Mouse (Mus musculus) liver, embryonic 14.5 days (tissue): ENCODE data around the gene Hoxb5.

ENCODE experiments used
- CTCF ChIP-seq: IDR thresholded peaks from 2 replicates; pipeline ENCODE4 v1.5.1; 2016; ENCODE audit warnings: antibody characterized with exemption, low read depth, control low read depth
- EP300 ChIP-seq: IDR thresholded peaks from 2 replicates; pipeline ENCODE4 v1.6.1; 2016; ENCODE audit warnings: antibody characterized with exemption, low read depth

DNA sequence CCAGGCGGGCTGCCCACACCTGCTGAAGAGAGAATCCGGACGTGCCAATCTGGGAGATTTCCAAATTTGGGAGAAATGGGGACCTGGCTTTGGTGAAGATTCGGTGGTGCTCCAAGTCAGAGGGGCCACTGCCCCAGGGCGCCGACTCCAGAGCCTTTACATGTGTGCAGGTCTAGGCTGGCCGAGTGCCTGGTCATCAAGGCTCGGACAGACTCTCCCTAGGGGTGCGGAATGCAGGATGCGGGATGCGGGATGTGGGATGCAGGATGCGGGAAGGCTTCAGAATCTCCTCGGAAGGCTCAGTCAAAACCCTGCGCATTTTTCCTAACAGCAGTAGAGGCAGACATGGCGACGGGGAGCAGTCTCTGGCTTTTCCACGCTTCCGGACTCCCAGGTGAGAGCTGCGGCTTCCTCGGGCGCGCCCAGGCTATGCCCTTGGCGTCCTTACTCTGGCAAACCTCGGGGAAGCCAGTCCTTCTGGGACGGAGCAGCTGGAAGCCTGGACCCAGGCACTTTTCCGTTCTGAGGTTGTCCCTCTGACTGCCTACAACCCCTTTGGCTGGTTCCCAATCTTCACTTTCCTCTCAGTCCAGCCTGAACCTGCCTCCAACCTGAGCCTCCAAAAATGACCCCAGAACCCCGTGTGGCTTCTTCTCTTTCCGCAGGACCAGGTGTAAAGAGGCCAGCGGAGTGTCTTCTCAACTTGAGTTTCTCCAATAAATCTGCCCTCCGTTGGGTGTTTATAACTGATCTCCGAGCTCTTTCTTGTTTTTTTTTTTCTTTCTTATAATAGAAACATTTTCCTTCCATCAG, 23.5 kb upstream of the Hoxb5 start:
- TF ChIP-seq CTCF, result no peak
- TF ChIP-seq EP300, result no peak
